Mouse (Mus musculus) right cerebral cortex, adult 2 months (tissue): Measurements from ENCODE around the gene Cyld.

Experiments used
- DNase-seq, 2 experiments: peaks; one replicate each; pipeline ENCODE4 v3.0.0; 2021 to 2022; ENCODE audit warnings: low spot score in 2 of 2

Gene Cyld

GRCm38 (mm10) chr8:88792691-88793323 lies 96.0 kb downstream of the Cyld start:
- peak; percentile 73 to 75 for DNase-seq

GRCm38 (mm10) chr8:88793324-88793722 lies 96.5 kb downstream of the Cyld start:
- no peak for DNase-seq

GRCm38 (mm10) chr8:88793746-88794614 lies 97.2 kb downstream of the Cyld start:
- DNase-seq = peak; percentile 24 to 29

GRCm38 (mm10) chr8:88794615-88794907 lies 97.7 kb downstream of the Cyld start:
- peak in 1 of 2 experiments; percentile 23 for DNase-seq

GRCm38 (mm10) chr8:88795896-88796295 lies 99.1 kb downstream of the Cyld start:
- DNase-seq = no peak

- DNase-seq = no peak
Observed at GRCm38 (mm10) chr8:88796651-88797050, 99.8 kb downstream of the Cyld start.
